Mouse (Mus musculus) liver, postnatal 0 days (tissue): ENCODE data around the gene Tubgcp4.
A peak's percentile ranks its signal among the peaks of the same experiment; 100 is the strongest.

ENCODE experiments used
- CTCF ChIP-seq: sonication (generic); IDR thresholded peaks from 2 replicates; pipeline ENCODE4 v1.5.1; 2016; ENCODE audit warnings: antibody characterized with exemption, low read depth
- EP300 ChIP-seq: IDR thresholded peaks from 2 replicates; pipeline ENCODE4 v1.6.1; 2016; ENCODE audit warnings: antibody characterized with exemption, low read depth, mild to moderate bottlenecking

DNA sequence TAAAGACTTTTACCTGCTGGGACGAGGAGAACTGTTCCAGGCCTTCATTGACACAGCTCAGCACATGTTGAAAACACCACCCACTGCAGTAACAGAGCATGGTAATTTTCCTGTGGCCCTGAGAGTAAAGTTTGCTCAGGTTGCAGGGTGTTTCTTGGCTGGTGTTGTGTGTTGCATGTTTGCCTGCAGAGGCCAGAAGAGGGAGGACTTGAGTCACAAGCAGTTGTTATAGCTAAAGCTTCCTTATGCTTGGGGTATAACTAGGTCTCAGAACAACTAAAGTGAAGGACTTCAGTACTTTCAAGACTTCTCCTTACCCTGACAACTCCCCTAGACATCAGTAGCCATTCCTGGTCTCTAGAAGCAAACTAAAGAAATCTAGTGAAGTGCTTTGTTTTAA lies 18.1 kb downstream of the Tubgcp4 start:
- TF ChIP-seq CTCF (peak; percentile 49), EP300 (no peak)
